Mouse (Mus musculus): ENCODE measurements at regions not wholly inside any gene's neighbourhood (a gene's known extent, or its start where the extent isn't known, plus 50 kb on each side); places are given as distances from the start of the nearest gene placed in this dataset.
A peak's percentile ranks its signal among the peaks of the same experiment; 100 is the strongest.

- 55% methylated on average over 8 of the region's 8 CpGs for WGBS
- no peaks in the 10 kb centered on the region for H3K9me3 ChIP-seq (ENCODE audit: control insufficient read depth, low read length)
- H3K36me3 ChIP-seq (ENCODE audit: control insufficient read depth, insufficient read depth, low read length) = no peaks in the 10 kb centered on the region
- H3K9ac ChIP-seq (ENCODE audit: low read length) = no peak overlapping the region
- H3K4me2 ChIP-seq (ENCODE audit: low read length) = no peak overlapping the region
- H3K27me3 ChIP-seq (replicated peaks; ENCODE audit: control insufficient read depth, insufficient read depth, low read length) = no peaks in the 10 kb centered on the region
- ATAC-seq (replicated peaks; ENCODE audit: low FRiP score, low TSS enrichment, low read depth) (no peak), DNase-seq (ENCODE audit: low spot score) (no peak)
- H3K4me1 ChIP-seq (replicated peaks; ENCODE audit: control insufficient read depth, insufficient read depth, low read length) = no peaks in the 10 kb centered on the region
- no peak overlapping the region for H3K27ac ChIP-seq (ENCODE audit: low read depth)
- no peak overlapping the region for H3K4me3 ChIP-seq (ENCODE audit: low read depth, low read length)
These were observed 321.8 kb upstream of the Tmem229a start for GRCm38 (mm10) chr6:25277703-25278447.

GRCm38 (mm10) chr6:25276221-25276620 is 320.1 kb upstream of the Tmem229a start:
- H3K27ac ChIP-seq (ENCODE audit: low read depth) = no peak overlapping the region
- no peak overlapping the region for H3K9ac ChIP-seq (ENCODE audit: low read length)
- H3K4me1 ChIP-seq (replicated peaks; ENCODE audit: control insufficient read depth, insufficient read depth, low read length) = no peaks in the 10 kb centered on the region
- H3K9me3 ChIP-seq (ENCODE audit: control insufficient read depth, low read length) = no peaks in the 10 kb centered on the region
- no peak overlapping the region for H3K4me3 ChIP-seq (ENCODE audit: low read depth, low read length)
- ATAC-seq (replicated peaks; ENCODE audit: low FRiP score, low TSS enrichment, low read depth) (no peak), DNase-seq (ENCODE audit: low spot score) (peak; percentile 55)
- WGBS = 52% methylated on average over 2 of the region's 2 CpGs
- no peaks in the 10 kb centered on the region for H3K27me3 ChIP-seq (replicated peaks; ENCODE audit: control insufficient read depth, insufficient read depth, low read length)
- H3K4me2 ChIP-seq (ENCODE audit: low read length) = no peak overlapping the region
- H3K36me3 ChIP-seq (ENCODE audit: control insufficient read depth, insufficient read depth, low read length) = no peaks in the 10 kb centered on the region

GRCm38 (mm10) chr6:25260559-25260958 is 304.5 kb upstream of the Tmem229a start:
- DNase-seq (ENCODE audit: low spot score) (no peak), ATAC-seq (replicated peaks; ENCODE audit: low FRiP score, low TSS enrichment, low read depth) (no peak)
- no peaks in the 10 kb centered on the region for H3K9me3 ChIP-seq (ENCODE audit: control insufficient read depth, low read length)
- H3K27me3 ChIP-seq (replicated peaks; ENCODE audit: control insufficient read depth, insufficient read depth, low read length) = no peaks in the 10 kb centered on the region
- no peak overlapping the region for H3K9ac ChIP-seq (ENCODE audit: low read length)
- WGBS = 93% methylated on average over 1 of the region's 1 CpGs
- H3K4me2 ChIP-seq (ENCODE audit: low read length) = no peak overlapping the region
- H3K4me3 ChIP-seq (ENCODE audit: low read depth, low read length) = no peak overlapping the region
- H3K4me1 ChIP-seq (replicated peaks; ENCODE audit: control insufficient read depth, insufficient read depth, low read length) = no peaks in the 10 kb centered on the region
- H3K27ac ChIP-seq (ENCODE audit: low read depth) = no peak overlapping the region
- H3K36me3 ChIP-seq (ENCODE audit: control insufficient read depth, insufficient read depth, low read length) = no peaks in the 10 kb centered on the region

- H3K4me3 ChIP-seq (ENCODE audit: low read depth, low read length) = no peak overlapping the region
- no peaks in the 10 kb centered on the region for H3K9me3 ChIP-seq (ENCODE audit: control insufficient read depth, low read length)
- no peaks in the 10 kb centered on the region for H3K27me3 ChIP-seq (replicated peaks; ENCODE audit: control insufficient read depth, insufficient read depth, low read length)
- ATAC-seq (replicated peaks; ENCODE audit: low FRiP score, low TSS enrichment, low read depth) (no peak), DNase-seq (ENCODE audit: low spot score) (no peak)
- no peak overlapping the region for H3K27ac ChIP-seq (ENCODE audit: low read depth)
- H3K36me3 ChIP-seq (ENCODE audit: control insufficient read depth, insufficient read depth, low read length) = no peaks in the 10 kb centered on the region
- WGBS = 87% methylated on average over 2 of the region's 2 CpGs
- H3K4me1 ChIP-seq (replicated peaks; ENCODE audit: control insufficient read depth, insufficient read depth, low read length) = no peaks in the 10 kb centered on the region
- H3K4me2 ChIP-seq (ENCODE audit: low read length) = no peak overlapping the region
- no peak overlapping the region for H3K9ac ChIP-seq (ENCODE audit: low read length)
These were observed 299.7 kb upstream of the Tmem229a start for GRCm38 (mm10) chr6:25255762-25256161.

GRCm38 (mm10) chr6:25237021-25237420 is 280.9 kb upstream of the Tmem229a start:
- Histone ChIP-seq H3K4me3 (ENCODE audit: low read depth, low read length) (no peak overlapping the region), H3K4me1 (replicated peaks; ENCODE audit: control insufficient read depth, insufficient read depth, low read length) (no peaks in the 10 kb centered on the region), H3K9me3 (ENCODE audit: control insufficient read depth, low read length) (no peaks in the 10 kb centered on the region), H3K9ac (ENCODE audit: low read length) (no peak overlapping the region), H3K36me3 (ENCODE audit: control insufficient read depth, insufficient read depth, low read length) (no peaks in the 10 kb centered on the region), H3K4me2 (ENCODE audit: low read length) (no peak overlapping the region), H3K27me3 (replicated peaks; ENCODE audit: control insufficient read depth, insufficient read depth, low read length) (no peaks in the 10 kb centered on the region), H3K27ac (ENCODE audit: low read depth) (no peak overlapping the region)
- no peak for ATAC-seq (replicated peaks; ENCODE audit: low FRiP score, low TSS enrichment, low read depth)
- 75% methylated on average over 2 of the region's 2 CpGs for WGBS
- no peak for DNase-seq (ENCODE audit: low spot score)

- no peak for ATAC-seq (replicated peaks; ENCODE audit: low FRiP score, low TSS enrichment, low read depth)
- Histone ChIP-seq H3K4me2 (ENCODE audit: low read length) (no peak overlapping the region), H3K27ac (ENCODE audit: low read depth) (no peak overlapping the region), H3K9me3 (ENCODE audit: control insufficient read depth, low read length) (no peaks in the 10 kb centered on the region), H3K4me3 (ENCODE audit: low read depth, low read length) (no peak overlapping the region), H3K4me1 (replicated peaks; ENCODE audit: control insufficient read depth, insufficient read depth, low read length) (no peaks in the 10 kb centered on the region), H3K36me3 (ENCODE audit: control insufficient read depth, insufficient read depth, low read length) (no peaks in the 10 kb centered on the region), H3K27me3 (replicated peaks; ENCODE audit: control insufficient read depth, insufficient read depth, low read length) (no peaks in the 10 kb centered on the region), H3K9ac (ENCODE audit: low read length) (no peak overlapping the region)
- WGBS = 85% methylated on average over 3 of the region's 3 CpGs
- no peak for DNase-seq (ENCODE audit: low spot score)
These were observed 280.5 kb upstream of the Tmem229a start for GRCm38 (mm10) chr6:25236616-25237015.

Measured in intestine, embryonic 14.5 days (tissue).